Mouse (Mus musculus) bone marrow macrophage, adult 2 months (primary cell): ENCODE results near the gene Gatad1.

ENCODE experiments used
- CTCF ChIP-seq: IDR thresholded peaks from 2 replicates; pipeline ENCODE4 v1.5.1; 2012; ENCODE audit warnings: low read depth, mild to moderate bottlenecking, low read length, moderate library complexity
- POLR2A ChIP-seq: IDR thresholded peaks from 2 replicates; pipeline ENCODE4 v1.6.1; 2012; ENCODE audit warnings: mild to moderate bottlenecking, low read depth, low read length, borderline replicate concordance

GRCm38 (mm10) chr5:3647708-3648121 is 9.3 kb downstream of the Gatad1 start:
- no peak for TF ChIP-seq CTCF
- TF ChIP-seq POLR2A, result no peak
